Mouse (Mus musculus) right cerebral cortex, postnatal 14 days (tissue): ENCODE measurements at regions not wholly inside any gene's neighbourhood (a gene's known extent, or its start where the extent isn't known, plus 50 kb on each side); places are given as distances from the start of the nearest gene placed in this dataset.
"Not testable (repeated sequence)": the region's sequence is repeated elsewhere in the genome, so short reads cannot be mapped to it uniquely, and the experiment has no call there.

ENCODE experiments used
- DNase-seq: peaks from one replicate; pipeline ENCODE4 v3.0.0; 2022

DNA sequence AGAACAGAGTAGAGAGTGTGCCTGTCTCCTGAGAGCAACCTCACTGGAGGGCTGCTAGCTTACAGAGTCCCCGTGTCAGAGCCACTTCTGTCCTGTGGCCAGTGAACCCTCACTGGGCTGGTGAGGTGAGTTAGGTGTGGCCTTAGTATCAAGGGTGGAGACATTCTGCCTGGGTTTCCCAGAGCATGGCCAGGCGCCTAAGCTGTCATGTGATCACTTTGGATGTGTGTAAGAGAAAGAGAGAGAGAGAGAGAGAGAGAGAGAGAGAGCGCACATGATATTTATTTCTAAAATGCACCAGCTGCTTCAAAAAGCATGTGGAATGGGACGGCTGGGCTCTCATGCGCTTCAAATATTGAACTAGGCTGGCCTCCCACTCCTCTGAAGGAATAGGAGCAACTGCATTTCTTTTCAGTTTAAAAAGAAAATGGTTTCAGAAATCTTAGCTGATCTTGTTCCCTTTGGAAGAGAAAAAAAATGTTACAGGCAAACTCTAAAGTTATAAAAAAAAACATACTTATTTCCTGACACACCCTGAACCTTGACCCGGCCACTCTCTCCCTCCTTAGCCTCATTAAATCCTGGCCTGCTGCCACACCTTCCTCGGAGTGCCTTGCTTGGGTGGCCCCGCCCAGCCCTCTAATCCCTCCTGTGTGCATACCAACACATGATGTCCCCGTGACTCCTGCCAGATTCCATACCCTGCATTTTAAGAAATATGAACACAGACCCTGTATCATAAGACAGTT lies 201.1 kb downstream of the Tcp10c start:
- peak; percentile 45 for DNase-seq

DNA sequence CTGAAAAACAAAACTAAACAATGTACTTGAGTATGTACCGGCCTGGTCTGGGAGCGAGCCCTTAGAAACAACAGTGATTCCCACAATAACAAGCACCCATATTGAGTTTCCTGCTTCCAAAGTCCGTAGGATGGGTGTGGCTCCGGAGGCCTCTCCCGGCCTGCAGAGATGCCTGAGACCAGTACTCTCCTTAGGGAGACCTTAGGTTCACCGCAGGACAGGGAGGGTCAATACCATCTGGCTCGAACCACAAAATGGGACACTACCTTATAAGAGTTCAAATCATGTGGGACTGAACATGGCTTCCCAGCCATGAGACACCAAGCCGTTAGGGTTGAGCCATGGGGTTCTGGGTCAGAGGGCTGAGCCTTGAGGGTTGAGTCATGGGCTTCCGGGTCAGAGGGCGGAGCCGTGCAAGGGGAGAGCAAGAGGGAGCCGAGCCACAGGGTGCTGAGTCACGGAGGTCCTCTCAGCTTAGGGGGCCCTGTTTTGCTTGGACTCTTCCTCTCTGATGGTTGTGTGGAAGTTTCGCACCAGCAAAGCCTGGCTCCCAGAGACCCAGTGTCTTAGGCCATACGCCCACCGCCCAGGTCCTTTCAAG lies 201.8 kb downstream of the Tcp10c start:
- DNase-seq = not testable (repeated sequence)

DNA sequence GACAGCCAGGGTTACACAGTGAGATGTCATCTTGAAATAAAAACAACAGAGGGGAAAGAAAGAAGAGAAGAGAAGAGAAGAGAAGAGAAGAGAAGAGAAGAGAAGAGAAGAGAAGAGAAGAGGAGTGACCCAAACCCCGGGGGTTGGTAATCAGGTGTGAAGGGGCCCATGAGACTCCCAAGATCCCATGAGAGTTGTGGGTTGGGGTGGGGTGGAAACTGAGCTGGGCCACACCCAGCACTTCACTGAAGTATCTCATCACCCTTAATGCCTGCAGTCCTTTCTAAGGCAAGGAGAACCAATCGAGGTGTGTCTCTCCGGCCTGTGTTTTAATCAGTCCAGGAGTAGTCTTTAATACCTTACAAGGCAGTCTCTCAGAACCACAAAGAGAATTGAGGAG lies 201.5 kb upstream of the Afdn start:
- DNase-seq = no peak

DNA sequence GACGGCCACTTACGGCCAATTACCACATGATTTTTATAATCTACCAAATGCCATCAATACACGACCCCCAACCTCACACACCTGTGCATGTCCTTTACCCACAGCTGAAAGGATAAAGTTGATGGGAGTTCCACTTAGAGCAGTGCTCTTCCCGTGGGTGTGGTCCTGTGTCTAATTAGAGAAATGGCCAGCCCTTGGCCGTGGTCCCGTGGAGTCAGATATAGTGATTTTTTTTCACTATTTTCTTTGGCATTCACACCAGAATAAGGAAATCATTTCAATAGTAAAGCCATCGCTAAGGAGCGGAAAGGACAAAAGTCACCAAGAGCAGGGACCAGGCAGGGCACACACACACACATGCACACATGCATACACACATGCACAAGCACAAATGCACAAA lies 199.0 kb upstream of the Afdn start:
- no peak for DNase-seq

DNA sequence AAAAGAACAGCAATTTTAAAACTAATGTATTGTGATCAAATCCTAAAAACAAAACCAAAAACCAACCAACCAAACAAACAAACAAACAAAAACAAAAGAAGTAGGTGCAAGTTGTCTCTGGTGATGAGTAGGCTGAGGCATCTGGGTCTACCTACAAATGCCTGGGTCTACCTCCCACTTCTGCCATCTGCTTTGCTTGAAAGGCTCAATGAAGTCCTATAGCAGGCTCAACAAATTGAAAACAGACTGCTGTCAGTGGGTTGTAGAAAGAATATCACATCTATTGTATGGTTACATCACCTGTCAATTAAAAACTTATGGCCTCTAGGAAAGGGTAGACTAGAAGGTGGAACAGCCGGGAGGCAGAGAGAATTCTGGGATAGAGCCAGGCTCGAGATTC lies 197.4 kb upstream of the Afdn start:
- DNase-seq = no peak

DNA sequence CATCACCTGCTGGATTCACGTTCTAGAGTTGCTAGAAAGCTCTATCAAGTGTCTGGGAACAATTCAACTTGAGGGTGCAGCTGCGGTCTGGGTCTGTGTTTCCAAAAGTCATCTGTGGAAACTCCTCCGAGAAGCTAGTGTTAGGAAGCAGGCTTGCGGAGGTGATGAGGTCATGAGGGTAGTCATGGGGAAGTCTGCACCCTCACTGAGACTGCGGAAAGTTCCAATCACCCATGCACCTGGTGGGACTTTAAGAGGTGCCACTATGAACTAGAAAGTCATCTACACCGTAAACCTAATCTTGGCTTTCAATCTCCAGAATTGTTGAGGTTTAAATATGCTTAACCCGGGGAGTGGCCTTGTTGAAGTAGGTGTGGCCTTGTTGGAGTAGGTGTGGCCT lies 195.5 kb upstream of the Afdn start:
- DNase-seq = no peak

DNA sequence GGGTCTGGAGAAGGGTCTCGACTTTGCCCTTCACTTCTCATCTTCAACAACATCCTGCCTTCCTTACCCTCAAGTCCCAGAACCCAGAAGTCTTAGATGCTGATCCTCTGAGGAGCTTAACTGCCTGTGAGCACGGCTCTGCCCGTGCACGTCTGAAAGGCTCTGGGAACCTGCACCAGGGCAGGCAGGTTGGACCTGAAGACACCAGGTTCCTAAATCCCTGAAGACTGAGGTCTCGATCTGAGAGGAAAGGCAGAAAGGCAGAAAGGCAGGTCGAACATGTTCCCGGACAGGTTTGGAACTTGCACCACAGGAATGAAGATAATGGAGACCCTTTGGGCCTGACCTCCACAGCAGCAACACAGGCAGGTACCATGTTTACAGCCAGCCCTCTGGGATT lies 193.7 kb upstream of the Afdn start:
- no peak for DNase-seq

DNA sequence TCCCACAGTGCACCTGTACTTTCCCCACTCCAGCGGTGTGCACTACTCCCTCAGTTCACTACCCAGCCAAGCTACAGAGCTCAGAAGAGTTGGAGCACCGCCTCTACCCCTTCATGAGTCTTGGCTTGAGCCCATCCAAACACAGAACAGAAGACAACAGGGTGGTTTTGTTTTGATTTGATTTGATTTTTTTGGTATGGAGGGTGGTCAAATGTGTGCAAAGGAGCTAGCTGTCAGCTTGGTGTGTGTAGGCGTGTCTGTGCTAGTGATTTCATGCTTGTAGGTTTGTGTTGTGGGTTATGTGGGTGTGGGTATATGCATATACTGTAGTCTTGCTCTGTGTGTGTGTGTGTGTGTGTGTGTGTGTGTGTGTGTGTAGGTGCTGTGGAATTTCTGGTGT lies 193.2 kb upstream of the Afdn start:
- no peak for DNase-seq

DNA sequence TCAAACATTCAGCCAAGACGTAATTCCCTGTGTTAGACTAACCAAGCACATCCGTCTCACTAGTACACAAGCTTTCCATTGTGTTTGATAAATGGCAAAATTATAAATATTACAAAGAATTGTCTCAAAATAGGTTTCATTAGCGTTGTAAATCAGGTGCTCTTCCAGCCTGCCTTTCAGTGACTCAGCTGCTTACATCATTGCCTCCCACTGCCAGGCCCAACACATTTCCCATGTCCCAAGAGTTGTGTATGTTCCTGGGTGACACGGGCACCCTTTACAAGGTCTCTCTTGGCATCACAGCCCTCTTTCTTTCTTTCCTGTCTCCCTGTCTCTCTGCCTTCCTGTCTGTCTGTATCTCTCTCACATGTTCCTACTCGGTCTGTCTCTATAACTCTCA lies 189.5 kb upstream of the Afdn start:
- no peak for DNase-seq

DNA sequence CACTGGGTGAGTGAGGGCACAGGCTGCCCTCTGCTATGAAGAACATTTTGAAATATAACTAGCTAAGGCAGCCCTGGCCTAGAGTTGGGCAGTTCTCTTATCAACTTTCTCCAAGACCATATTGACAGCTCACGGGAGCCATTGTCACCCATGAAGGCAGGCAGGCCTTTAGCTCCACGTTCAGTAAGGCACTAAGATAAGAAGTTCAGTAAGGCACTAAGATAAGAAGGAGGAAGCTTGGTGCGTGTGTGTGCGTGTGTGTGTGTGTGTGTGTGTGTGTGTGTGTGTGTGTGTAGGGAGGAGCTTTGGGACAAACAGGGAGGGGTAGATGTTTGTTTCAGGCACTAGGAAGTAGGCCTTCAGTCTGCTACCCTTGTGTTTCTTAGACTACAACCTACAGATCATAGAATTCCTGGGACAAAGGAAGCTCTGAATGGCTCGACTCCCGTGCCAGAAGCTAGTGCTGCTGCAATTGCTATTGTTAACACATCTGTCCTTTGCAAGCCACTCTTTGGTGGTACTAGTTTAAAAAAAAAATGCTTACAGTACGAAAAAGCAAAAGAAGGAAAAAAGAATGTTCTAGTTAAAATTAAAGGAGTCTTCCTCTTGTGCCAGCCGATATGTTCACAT lies 188.0 kb upstream of the Afdn start:
- DNase-seq = no peak

DNA sequence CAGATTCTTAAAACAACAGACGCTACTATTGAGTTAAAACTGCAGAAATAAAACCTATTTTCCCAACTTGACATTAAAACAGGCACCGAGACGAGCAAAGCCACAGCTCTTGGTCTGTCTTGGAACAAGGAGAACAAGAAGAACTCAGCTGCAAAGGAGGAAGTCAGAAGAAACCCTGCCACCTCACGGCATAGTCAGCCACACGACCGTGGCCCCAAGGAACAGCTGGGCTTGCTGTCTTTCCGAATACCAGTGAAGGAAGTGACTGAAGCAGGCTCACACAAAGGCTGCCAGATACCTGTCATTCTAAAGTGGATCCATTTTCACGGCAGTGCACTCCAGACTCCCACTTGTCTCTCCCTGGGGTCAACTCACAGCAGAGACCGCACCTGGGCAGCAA lies 187.3 kb upstream of the Afdn start:
- DNase-seq = no peak

DNA sequence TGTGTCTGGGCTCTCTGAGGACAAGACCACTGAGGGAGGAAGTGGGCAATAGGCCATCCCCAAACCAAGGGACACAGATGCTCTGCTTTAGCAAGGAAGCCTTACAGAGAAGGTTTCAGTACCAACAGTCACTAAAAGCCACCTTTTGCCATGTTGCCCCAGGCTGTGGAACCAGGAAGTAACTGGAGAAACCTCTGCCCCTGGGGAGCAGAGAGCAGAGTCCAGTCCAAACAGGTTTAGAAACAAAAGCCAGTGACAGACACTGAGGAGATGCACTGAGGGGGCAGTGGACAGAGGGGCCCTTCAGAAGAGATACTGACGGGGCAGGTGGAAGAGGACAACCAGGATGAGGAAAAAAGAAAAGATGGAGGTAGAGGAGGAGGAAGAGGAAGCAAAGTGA lies 186.2 kb upstream of the Afdn start:
- DNase-seq = no peak

DNA sequence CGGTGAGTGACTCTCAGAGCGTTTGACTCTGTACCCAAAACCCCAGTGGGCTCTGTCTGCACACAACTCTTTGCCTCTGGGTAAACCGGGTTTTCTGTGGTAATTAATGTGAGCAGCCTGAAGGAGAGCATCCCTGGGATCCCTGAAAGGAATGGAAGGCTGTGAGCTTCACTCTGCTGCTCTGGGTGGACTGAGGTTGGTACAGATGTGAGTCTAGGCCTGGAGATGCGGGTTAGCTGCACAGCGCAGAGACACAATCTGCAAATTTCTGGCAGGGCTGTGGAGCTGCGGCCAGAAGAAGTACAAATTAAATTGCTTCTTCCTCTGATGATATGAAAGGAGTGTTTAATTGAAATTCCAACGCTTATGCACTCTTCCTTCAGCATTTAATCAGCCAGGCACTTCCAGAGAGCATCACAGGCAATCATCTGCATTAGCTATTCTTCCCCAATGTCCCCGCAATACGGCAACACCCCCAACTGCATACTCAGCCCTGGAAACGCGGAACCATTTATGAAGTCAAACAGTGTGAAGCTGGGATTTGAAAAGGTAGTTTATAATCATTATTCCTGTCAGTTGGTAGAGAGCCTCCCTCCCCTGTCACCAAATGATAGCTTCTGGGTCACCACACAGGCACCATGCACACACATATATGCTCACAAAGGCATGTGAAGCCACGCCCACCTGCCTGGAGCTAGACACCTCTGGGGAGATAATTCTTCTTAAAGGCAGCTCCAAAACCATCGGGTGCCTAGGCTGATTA lies 185.5 kb upstream of the Afdn start:
- no peak for DNase-seq

DNA sequence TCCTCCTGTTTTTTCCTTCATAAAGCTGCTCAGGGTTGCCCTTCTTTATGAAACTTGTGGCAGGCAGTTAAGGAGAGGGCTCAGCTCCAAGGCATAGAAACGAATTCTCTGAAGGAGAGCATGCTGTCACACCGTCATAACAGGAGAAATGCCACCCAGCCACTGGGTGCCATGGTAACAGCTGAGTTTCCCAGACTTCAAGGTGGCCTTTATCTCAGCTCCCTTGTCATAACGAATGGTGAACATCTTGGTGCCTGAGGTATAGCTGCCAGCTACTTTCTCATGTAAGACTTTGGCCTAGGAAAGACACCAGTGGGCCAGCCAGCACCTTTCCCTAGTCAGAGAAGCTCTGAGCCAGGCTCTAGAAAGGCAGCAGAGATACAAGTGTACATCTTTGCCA lies 182.5 kb upstream of the Afdn start:
- no peak for DNase-seq

DNA sequence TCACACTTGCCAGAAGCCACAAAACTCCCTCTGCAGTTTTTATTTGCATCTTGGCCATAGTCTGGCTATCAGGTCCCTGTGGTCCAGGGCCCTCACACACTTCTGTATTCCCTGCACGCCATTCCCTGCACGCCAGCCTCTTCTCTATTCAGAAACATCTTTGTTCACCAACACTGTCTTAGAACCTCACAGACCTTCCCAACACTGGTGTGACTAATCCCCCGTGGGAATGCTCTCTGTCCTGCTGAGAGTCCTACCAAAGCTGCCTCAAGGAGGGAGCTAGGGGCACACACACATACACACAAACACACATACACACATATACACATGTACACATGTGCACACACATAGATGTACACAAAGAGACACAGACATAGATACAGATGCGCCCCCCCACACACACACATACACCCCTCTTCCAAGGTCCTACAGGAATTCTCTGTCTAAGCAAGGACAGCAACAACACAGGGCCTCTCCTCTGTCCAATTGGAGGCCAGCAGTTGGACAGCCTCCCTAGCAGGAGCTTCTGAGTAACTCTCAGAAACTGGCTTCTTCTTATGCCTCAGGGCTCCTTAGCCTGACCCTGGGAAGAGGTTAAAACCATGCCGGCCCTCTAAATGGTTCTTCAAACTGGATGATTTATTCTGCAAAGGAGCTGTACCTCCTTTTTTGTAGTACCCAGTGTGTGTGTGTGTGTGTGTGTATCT lies 179.0 kb upstream of the Afdn start:
- no peak for DNase-seq

DNA sequence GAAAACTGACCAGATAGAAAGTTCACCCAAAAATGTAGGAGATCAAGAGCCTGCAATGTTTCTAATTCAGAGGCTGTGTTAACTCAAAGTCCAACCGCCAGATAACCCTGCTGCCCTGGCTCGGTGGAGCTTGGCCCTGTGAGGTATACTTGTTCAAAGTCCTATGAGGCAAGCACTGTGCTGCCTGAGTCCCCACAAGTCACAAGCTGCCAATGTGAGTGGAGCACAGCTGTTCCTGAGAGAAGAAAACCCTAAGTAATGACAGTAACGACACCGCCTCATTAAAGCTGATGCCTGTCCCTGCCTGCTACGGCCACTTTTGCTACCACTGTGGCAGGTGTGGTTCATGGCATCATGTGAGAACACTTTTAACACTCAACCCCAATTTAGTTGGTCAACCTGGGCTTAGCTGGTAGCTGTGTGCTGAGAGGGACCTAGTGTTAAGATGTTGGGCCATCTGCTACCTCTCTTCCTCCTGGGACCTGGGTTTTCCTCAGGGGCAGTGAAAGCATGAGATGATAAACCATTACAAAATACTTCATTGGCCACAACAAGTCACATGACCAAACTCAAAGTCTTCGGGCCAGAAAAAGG lies 178.2 kb upstream of the Afdn start:
- no peak for DNase-seq

DNA sequence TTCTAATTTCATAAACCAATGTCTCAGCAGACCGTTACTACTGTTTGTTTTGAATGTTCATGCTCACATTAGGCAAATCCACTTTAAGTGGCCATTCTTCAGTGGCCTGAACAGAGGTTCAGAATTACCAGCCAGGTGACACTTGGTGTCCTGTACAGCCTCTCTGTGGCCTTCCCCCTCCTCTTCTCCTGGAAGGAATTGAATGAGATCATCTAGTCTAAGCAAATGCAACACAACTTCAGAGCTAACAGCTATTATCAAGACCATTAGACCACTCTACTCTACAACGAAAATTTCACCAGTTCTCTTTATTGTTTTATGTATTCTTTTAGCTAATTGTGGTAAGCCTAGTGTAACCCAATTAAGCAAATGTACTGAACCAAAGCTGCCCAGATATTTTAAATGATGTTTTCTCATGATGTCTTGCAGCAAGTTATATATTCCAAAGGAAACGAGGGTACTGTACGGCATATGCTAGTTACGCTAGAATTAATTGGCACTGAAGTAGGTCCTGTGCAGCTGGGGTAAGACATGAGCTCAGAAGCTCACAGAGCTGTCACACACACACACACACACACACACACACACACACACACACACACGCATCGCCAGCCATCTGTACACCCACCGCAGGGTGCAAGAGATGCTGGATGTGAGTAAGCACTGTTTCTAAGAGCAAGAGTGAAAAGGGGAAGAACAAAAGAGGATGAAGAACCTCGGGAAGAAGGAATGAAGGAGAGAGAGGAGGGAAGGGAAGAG lies 176.7 kb upstream of the Afdn start:
- peak; percentile 35 for DNase-seq

DNA sequence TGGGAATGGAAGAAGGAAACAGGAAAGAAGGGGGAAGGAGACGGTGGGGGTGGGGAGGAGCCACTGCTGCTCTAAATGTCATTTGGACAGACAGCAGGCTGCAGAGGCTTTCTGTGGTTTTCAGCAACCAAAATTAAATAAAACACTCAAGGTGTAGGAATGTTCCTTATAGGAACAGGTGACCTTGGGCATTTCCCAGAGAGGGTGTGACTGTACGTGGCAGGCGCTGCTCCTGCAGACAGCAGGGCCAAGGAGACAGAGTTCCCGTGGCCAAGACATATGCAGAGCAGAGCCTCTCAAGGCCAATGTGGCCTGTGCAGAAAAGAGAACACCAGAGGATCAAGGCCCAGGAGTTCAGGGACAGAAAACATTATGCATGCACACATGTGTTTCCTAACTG lies 175.9 kb upstream of the Afdn start:
- DNase-seq = no peak

DNA sequence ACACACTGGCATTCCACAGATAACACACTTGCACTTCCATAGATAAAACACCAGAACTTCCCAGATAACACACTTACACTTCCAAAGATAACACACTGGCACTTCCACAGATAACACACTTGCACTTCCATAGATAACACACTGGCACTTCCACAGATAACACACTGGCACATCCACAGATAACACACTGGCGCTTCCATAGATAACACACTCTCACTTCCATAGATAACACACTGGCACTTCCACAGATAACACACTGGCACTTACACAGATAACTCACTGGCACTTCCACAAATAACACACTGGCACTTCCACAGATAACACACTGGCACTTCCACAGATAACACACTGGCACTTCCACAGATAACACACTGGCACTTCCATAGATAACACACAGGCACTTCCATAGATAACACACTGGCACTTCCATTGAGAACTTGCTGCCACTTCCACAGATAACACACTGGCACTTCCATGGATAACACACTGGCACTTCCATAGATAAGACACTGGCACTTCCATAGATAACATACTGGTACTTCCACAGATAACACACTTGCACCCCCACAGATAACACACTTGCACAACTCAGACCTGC lies 170.0 kb upstream of the Afdn start:
- DNase-seq = not testable (repeated sequence)
